Mouse (Mus musculus): ENCODE measurements around the gene Pex11g. TPM values are rescaled to one million over a fixed set of nuclear protein-coding genes. Genes with fewer than 3 reads are reported as not detected.

Gene Pex11g
- total and polyA plus RNA-seq, 2 experiments from 2014 or later, result 7.3 to 14.1 TPM

DNA sequence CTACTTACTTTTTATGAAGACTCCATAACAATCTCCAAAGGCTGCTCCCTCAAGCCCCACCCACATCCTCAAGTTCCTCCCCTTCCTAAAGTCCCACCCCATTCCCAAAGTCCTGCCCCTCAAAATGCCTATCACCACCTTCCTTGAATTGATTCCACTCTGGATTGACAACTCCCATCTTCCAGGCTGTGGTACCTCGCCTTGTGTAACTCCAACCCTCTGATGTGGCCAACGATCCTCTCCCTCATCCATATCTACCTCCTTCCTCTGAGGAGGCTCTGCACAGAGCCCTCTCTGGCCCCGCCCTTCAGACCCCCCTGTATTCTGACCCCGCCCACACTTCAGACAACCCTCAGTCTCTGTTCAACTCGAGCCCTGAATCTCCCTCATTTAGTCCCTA is 17.7 kb upstream of the Pex11g start:
- no peak overlapping the region for H3K4me3 ChIP-seq (ENCODE audit: low read depth, low read length)
- no peak overlapping the region for H3K27ac ChIP-seq (ENCODE audit: low read depth)
- no peaks in the 10 kb centered on the region for H3K27me3 ChIP-seq (ENCODE audit: control insufficient read depth, insufficient read depth, low read length)
- no peak overlapping the region for H3K4me2 ChIP-seq (ENCODE audit: low read depth, low read length)
- ATAC-seq (ENCODE audit: insufficient read depth, low read depth) (no peak), DNase-seq (ENCODE audit: low spot score) (no peak)
- H3K4me1 ChIP-seq (ENCODE audit: control insufficient read depth, insufficient read depth), result 0 out of 2 replicates have a peak, but pooled peaks cover 9% of the 10 kb centered on the region
- no peak overlapping the region for H3K9ac ChIP-seq (replicated peaks; ENCODE audit: low read depth, low read length)
- H3K36me3 ChIP-seq (replicated peaks; ENCODE audit: control insufficient read depth, insufficient read depth, low read length), result no peaks in the 10 kb centered on the region
- TF ChIP-seq CTCF (IDR thresholded peaks at IDR 0.05; ENCODE audit: low read depth) (no peak), EP300 (IDR thresholded peaks at IDR 0.05; ENCODE audit: low read depth) (no peak)
- no peaks in the 10 kb centered on the region for H3K9me3 ChIP-seq (replicated peaks; ENCODE audit: control insufficient read depth, low read length)
- WGBS, result 30% methylated on average over 5 of the region's 5 CpGs

GRCm38 (mm10) chr8:3483546-3483945 is 16.1 kb upstream of the Pex11g start:
- no peak overlapping the region for H3K9ac ChIP-seq (replicated peaks; ENCODE audit: low read depth, low read length)
- ATAC-seq (ENCODE audit: insufficient read depth, low read depth) (no peak), DNase-seq (ENCODE audit: low spot score) (no peak)
- H3K27ac ChIP-seq (ENCODE audit: low read depth), result no peak overlapping the region
- no peak for TF ChIP-seq CTCF (IDR thresholded peaks at IDR 0.05; ENCODE audit: low read depth)
- no peak for TF ChIP-seq EP300 (IDR thresholded peaks at IDR 0.05; ENCODE audit: low read depth)
- WGBS, result 51% methylated on average over 7 of the region's 7 CpGs
- no peaks in the 10 kb centered on the region for H3K36me3 ChIP-seq (replicated peaks; ENCODE audit: control insufficient read depth, insufficient read depth, low read length)
- H3K4me3 ChIP-seq (ENCODE audit: low read depth, low read length), result no peak overlapping the region
- 0 out of 2 replicates have a peak, but pooled peaks cover 9% of the 10 kb centered on the region for H3K4me1 ChIP-seq (ENCODE audit: control insufficient read depth, insufficient read depth)
- no peak overlapping the region for H3K4me2 ChIP-seq (ENCODE audit: low read depth, low read length)
- no peaks in the 10 kb centered on the region for H3K27me3 ChIP-seq (ENCODE audit: control insufficient read depth, insufficient read depth, low read length)
- no peaks in the 10 kb centered on the region for H3K9me3 ChIP-seq (replicated peaks; ENCODE audit: control insufficient read depth, low read length)

GRCm38 (mm10) chr8:3482240-3482740 is 14.8 kb upstream of the Pex11g start:
- 0 out of 2 replicates have a peak, but pooled peaks cover 9% of the 10 kb centered on the region for H3K4me1 ChIP-seq (ENCODE audit: control insufficient read depth, insufficient read depth)
- H3K27ac ChIP-seq (ENCODE audit: low read depth), result no peak overlapping the region
- H3K27me3 ChIP-seq (ENCODE audit: control insufficient read depth, insufficient read depth, low read length), result no peaks in the 10 kb centered on the region
- H3K9ac ChIP-seq (replicated peaks; ENCODE audit: low read depth, low read length), result no peak overlapping the region
- no peak for DNase-seq (ENCODE audit: low spot score)
- TF ChIP-seq CTCF (IDR thresholded peaks at IDR 0.05; ENCODE audit: low read depth), result no peak
- no peak for TF ChIP-seq EP300 (IDR thresholded peaks at IDR 0.05; ENCODE audit: low read depth)
- 79% methylated on average over 22 of the region's 22 CpGs for WGBS
- no peak overlapping the region for H3K4me2 ChIP-seq (ENCODE audit: low read depth, low read length)
- no peak for ATAC-seq (ENCODE audit: insufficient read depth, low read depth)
- H3K4me3 ChIP-seq (ENCODE audit: low read depth, low read length), result no peak overlapping the region
- no peaks in the 10 kb centered on the region for H3K36me3 ChIP-seq (replicated peaks; ENCODE audit: control insufficient read depth, insufficient read depth, low read length)
- H3K9me3 ChIP-seq (replicated peaks; ENCODE audit: control insufficient read depth, low read length), result no peaks in the 10 kb centered on the region

DNA sequence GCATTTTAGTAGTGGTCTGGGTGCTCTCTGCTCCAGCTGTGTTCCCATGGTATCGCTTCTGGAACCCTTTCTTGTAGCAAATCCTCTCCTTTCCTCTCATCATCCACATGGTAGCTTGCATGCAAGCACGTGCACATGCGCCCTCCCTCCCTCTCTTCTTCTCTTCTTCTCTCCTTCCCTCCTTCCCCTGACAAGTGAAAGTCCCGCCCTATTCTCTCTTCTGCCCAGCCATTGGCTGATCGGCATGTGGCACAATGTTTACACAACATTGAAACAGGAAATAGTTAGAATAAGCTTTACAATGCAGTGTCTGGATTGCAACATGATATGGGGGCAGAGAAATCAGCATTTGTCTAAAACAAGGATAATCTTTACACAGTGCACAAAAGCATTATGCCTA is 14.1 kb upstream of the Pex11g start:
- no peak overlapping the region for H3K27ac ChIP-seq (ENCODE audit: low read depth)
- TF ChIP-seq CTCF (IDR thresholded peaks at IDR 0.05; ENCODE audit: low read depth) (no peak), EP300 (IDR thresholded peaks at IDR 0.05; ENCODE audit: low read depth) (no peak)
- no peak for DNase-seq (ENCODE audit: low spot score)
- H3K36me3 ChIP-seq (replicated peaks; ENCODE audit: control insufficient read depth, insufficient read depth, low read length), result no peaks in the 10 kb centered on the region
- no peak overlapping the region for H3K4me3 ChIP-seq (ENCODE audit: low read depth, low read length)
- H3K9me3 ChIP-seq (replicated peaks; ENCODE audit: control insufficient read depth, low read length), result no peaks in the 10 kb centered on the region
- WGBS, result 62% methylated on average over 5 of the region's 5 CpGs
- no peak for ATAC-seq (ENCODE audit: insufficient read depth, low read depth)
- no peak overlapping the region for H3K9ac ChIP-seq (replicated peaks; ENCODE audit: low read depth, low read length)
- H3K4me1 ChIP-seq (ENCODE audit: control insufficient read depth, insufficient read depth), result 0 out of 2 replicates have a peak, but pooled peaks cover 2% of the 10 kb centered on the region
- H3K4me2 ChIP-seq (ENCODE audit: low read depth, low read length), result no peak overlapping the region
- H3K27me3 ChIP-seq (ENCODE audit: control insufficient read depth, insufficient read depth, low read length), result no peaks in the 10 kb centered on the region

GRCm38 (mm10) chr8:3480221-3480785 is 12.8 kb upstream of the Pex11g start:
- no peak for DNase-seq (ENCODE audit: low spot score)
- H3K4me3 ChIP-seq (ENCODE audit: low read depth, low read length), result no peak overlapping the region

More at GRCm38 (mm10) chr8:3480221-3480785, 12.8 kb upstream of the Pex11g start:
- no peak overlapping the region for H3K27ac ChIP-seq (ENCODE audit: low read depth)
- no peak for ATAC-seq (ENCODE audit: insufficient read depth, low read depth)
- H3K4me2 ChIP-seq (ENCODE audit: low read depth, low read length), result no peak overlapping the region
- H3K36me3 ChIP-seq (replicated peaks; ENCODE audit: control insufficient read depth, insufficient read depth, low read length), result no peaks in the 10 kb centered on the region
- no peaks in the 10 kb centered on the region for H3K27me3 ChIP-seq (ENCODE audit: control insufficient read depth, insufficient read depth, low read length)
- no peaks in the 10 kb centered on the region for H3K9me3 ChIP-seq (replicated peaks; ENCODE audit: control insufficient read depth, low read length)
- 43% methylated on average over 4 of the region's 4 CpGs for WGBS
- TF ChIP-seq EP300 (IDR thresholded peaks at IDR 0.05; ENCODE audit: low read depth) (no peak), CTCF (IDR thresholded peaks at IDR 0.05; ENCODE audit: low read depth) (no peak)
- H3K4me1 ChIP-seq (ENCODE audit: control insufficient read depth, insufficient read depth), result 0 out of 2 replicates have a peak, but pooled peaks cover 3% of the 10 kb centered on the region
- no peak overlapping the region for H3K9ac ChIP-seq (replicated peaks; ENCODE audit: low read depth, low read length)

Data from heart, postnatal 0 days (tissue).